Mouse (Mus musculus): ENCODE measurements around the gene Dus1l. TPM values are rescaled to one million over a fixed set of nuclear protein-coding genes. Genes with fewer than 3 reads are reported as not detected.

Dus1l gene
- polyA plus RNA-seq, 1 experiment from 2014 or later: 69.3 TPM

DNA sequence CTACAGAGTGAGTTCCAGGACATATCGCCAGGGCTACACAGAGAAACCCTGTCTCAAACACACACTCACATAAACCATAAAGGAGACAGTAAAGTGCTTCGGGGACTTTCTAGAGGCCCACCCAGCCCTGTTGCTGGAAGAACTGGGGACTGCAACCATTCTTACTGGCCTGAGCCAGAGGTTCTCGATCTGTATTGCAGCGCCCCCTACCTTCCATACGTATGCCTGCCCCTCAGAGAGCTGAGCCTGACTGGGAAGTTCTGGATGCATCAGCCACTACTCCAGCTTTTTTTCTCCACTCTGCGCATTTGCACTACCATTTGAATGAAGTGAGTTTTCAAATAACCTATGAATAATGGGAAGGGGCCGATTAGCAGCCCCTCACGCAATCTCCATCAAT is 46.8 kb downstream of the Dus1l start:
- no peak for ATAC-seq (ENCODE audit: insufficient read depth, low FRiP score)
- no peaks in the 10 kb centered on the region; the same call in none of the 2 replicates for H3K4me1 ChIP-seq (ENCODE audit: control insufficient read depth, insufficient read depth, low read length)
- no peak overlapping the region for H3K9ac ChIP-seq (ENCODE audit: low read length)
- 63% methylated on average over 8 of the region's 8 CpGs for WGBS
- no peak overlapping the region for H3K4me2 ChIP-seq (ENCODE audit: low read depth, low read length)
- no peaks in the 10 kb centered on the region for H3K9me3 ChIP-seq (replicated peaks; ENCODE audit: control insufficient read depth, low read length)
- H3K27me3 ChIP-seq (ENCODE audit: control insufficient read depth, insufficient read depth, low read length): no peaks in the 10 kb centered on the region
- no peak overlapping the region for H3K27ac ChIP-seq (ENCODE audit: low read length)
- no peaks in the 10 kb centered on the region for H3K36me3 ChIP-seq (ENCODE audit: control insufficient read depth, insufficient read depth, low read length)
- no peak overlapping the region for H3K4me3 ChIP-seq (replicated peaks; ENCODE audit: low read length)

DNA sequence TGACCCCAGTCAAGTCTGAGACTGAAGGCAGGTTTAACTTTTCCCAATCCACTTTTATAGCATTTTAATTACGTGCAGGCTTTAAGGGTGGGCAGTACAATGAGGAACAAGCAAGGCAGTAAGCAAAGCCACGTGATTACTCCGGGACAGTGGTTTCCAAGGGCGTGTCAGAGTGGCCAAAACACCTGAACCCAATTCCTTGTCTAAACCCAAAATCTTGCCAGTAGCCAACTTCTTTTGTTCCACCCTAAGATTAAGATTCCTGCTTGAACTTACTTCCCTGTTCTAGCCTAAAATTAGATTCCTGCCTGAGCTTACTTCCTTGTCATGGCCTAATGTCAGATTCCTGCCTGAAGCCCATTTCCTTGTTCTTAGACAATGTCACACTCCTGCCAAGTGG is 48.2 kb downstream of the Dus1l start:
- Histone ChIP-seq H3K36me3 (ENCODE audit: control insufficient read depth, insufficient read depth, low read length) (no peaks in the 10 kb centered on the region), H3K9me3 (replicated peaks; ENCODE audit: control insufficient read depth, low read length) (no peaks in the 10 kb centered on the region), H3K27ac (ENCODE audit: low read length) (peak overlapping the region; percentile 70), H3K27me3 (ENCODE audit: control insufficient read depth, insufficient read depth, low read length) (no peaks in the 10 kb centered on the region), H3K4me1 (ENCODE audit: control insufficient read depth, insufficient read depth, low read length) (no peaks in the 10 kb centered on the region; the same call in none of the 2 replicates), H3K9ac (ENCODE audit: low read length) (no peak overlapping the region), H3K4me3 (replicated peaks; ENCODE audit: low read length) (no peak overlapping the region), H3K4me2 (ENCODE audit: low read depth, low read length) (no peak overlapping the region)
- peak; percentile 47 for ATAC-seq (ENCODE audit: insufficient read depth, low FRiP score)
- 66% methylated on average over 4 of the region's 4 CpGs for WGBS

DNA sequence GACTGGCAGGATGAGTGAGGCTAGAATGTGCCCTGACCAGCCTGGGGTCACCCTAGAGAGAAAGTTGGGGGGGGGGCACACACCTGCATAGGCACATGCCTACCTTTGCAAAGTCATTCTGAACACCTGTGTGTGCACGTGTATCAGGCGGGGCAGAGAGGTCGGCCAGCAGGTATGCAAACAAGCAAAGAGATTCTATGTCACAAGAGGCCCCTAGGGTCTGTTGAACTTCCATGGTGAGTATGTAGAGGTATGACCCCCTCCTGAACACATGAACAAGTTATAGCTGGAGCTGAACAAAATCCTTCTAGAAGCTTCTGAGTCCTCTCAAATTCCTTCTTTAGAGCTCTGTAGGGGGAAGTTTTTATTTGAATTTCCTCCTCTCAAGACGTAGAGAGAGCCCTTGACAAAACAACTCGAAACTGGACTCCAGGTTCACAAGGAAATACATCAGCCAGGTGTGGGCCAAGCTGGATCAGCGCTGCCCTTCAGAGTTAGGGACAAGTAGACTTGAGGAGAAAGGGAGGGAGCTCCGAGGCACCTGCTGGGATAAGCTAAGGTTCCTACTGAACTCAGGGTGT is 52.0 kb downstream of the Dus1l start:
- Histone ChIP-seq H3K27ac (ENCODE audit: low read length) (peak overlapping the region; percentile 74), H3K4me2 (ENCODE audit: low read depth, low read length) (no peak overlapping the region), H3K9me3 (replicated peaks; ENCODE audit: control insufficient read depth, low read length) (no peaks in the 10 kb centered on the region), H3K36me3 (ENCODE audit: control insufficient read depth, insufficient read depth, low read length) (no peaks in the 10 kb centered on the region), H3K4me3 (replicated peaks; ENCODE audit: low read length) (no peak overlapping the region), H3K4me1 (ENCODE audit: control insufficient read depth, insufficient read depth, low read length) (no peaks in the 10 kb centered on the region; the same call in none of the 2 replicates), H3K9ac (ENCODE audit: low read length) (no peak overlapping the region), H3K27me3 (ENCODE audit: control insufficient read depth, insufficient read depth, low read length) (no peaks in the 10 kb centered on the region)
- ATAC-seq (ENCODE audit: insufficient read depth, low FRiP score): peak; percentile 25
- WGBS: 59% methylated on average over 7 of the region's 7 CpGs

DNA sequence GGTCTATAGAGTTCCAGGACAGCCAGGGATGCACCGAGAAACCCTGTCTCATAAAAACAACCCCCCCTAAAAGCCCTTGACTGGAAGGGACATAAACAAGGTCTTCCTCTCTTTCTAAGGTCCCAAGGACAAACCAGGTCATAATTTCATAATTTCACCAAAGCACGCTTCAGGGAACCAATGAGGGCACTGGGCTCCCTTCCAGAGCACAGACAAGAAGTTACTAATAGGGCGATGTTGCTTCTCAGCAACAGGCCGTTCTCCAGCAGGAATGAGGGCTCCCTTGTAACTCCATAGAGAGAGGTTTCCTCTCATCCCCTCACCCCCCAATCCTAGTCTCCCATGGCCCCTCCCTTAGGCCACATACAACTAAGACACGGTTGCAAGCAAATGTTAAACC is 55.2 kb downstream of the Dus1l start:
- H3K36me3 ChIP-seq (ENCODE audit: control insufficient read depth, insufficient read depth, low read length): no peaks in the 10 kb centered on the region
- 87% methylated on average over 5 of the region's 5 CpGs for WGBS
- no peak overlapping the region for H3K27ac ChIP-seq (ENCODE audit: low read length)
- no peak for ATAC-seq (ENCODE audit: insufficient read depth, low FRiP score)
- H3K4me2 ChIP-seq (ENCODE audit: low read depth, low read length): no peak overlapping the region
- H3K4me3 ChIP-seq (replicated peaks; ENCODE audit: low read length): no peak overlapping the region
- no peaks in the 10 kb centered on the region for H3K4me1 ChIP-seq (ENCODE audit: control insufficient read depth, insufficient read depth, low read length)
- no peaks in the 10 kb centered on the region for H3K27me3 ChIP-seq (ENCODE audit: control insufficient read depth, insufficient read depth, low read length)
- H3K9ac ChIP-seq (ENCODE audit: low read length): no peak overlapping the region
- no peaks in the 10 kb centered on the region for H3K9me3 ChIP-seq (replicated peaks; ENCODE audit: control insufficient read depth, low read length)

Other genes with a start within 250 kb of the Dus1l start
- gene Mcrip1, start 246.7 kb downstream of the Dus1l start, polyA plus RNA-seq (2015; fragmentation: Nextera tagmentation; extraction: Ambion mirVana): 152 and 171 TPM in 2 replicates
- 2.9 TPM in 1 of 2 replicates, not detected in the other for gene Ppp1r27, start 245.3 kb downstream of the Dus1l start, polyA plus RNA-seq (2015; fragmentation: Nextera tagmentation; extraction: Ambion mirVana)
- gene P4hb, start 223.2 kb downstream of the Dus1l start, polyA plus RNA-seq (2015; fragmentation: Nextera tagmentation; extraction: Ambion mirVana): 1,026 and 1,183 TPM in 2 replicates
- 543 and 584 TPM in 2 replicates for gene Arhgdia, start 214.8 kb downstream of the Dus1l start, polyA plus RNA-seq (2015; fragmentation: Nextera tagmentation; extraction: Ambion mirVana)
- gene Alyref, start 198.0 kb downstream of the Dus1l start, polyA plus RNA-seq (2015; fragmentation: Nextera tagmentation; extraction: Ambion mirVana): 37.0 and 55.5 TPM in 2 replicates
- 176 and 181 TPM in 2 replicates for gene Anapc11, start 198.0 kb downstream of the Dus1l start, polyA plus RNA-seq (2015; fragmentation: Nextera tagmentation; extraction: Ambion mirVana)
- gene Npb, start 187.9 kb downstream of the Dus1l start, polyA plus RNA-seq (2015; fragmentation: Nextera tagmentation; extraction: Ambion mirVana): 14.9 and 19.1 TPM in 2 replicates
- 185 and 197 TPM in 2 replicates for gene Pcyt2, start 178.5 kb downstream of the Dus1l start, polyA plus RNA-seq (2015; fragmentation: Nextera tagmentation; extraction: Ambion mirVana)
- gene Sirt7, start 171.2 kb downstream of the Dus1l start, polyA plus RNA-seq (2015; fragmentation: Nextera tagmentation; extraction: Ambion mirVana): 36.6 and 37.7 TPM in 2 replicates
- 19.5 and 22.1 TPM in 2 replicates for gene Mafg, start 162.8 kb downstream of the Dus1l start, polyA plus RNA-seq (2015; fragmentation: Nextera tagmentation; extraction: Ambion mirVana)
- gene Pycr1, start 152.6 kb downstream of the Dus1l start, polyA plus RNA-seq (2015; fragmentation: Nextera tagmentation; extraction: Ambion mirVana): 37.8 and 38.0 TPM in 2 replicates
- 1.4 TPM in 1 of 2 replicates, not detected in the other for gene Myadml2, start 148.2 kb downstream of the Dus1l start, polyA plus RNA-seq (2015; fragmentation: Nextera tagmentation; extraction: Ambion mirVana)
- gene Notum, start 135.2 kb downstream of the Dus1l start, polyA plus RNA-seq (2015; fragmentation: Nextera tagmentation; extraction: Ambion mirVana): 2.1 and 2.5 TPM in 2 replicates
- 102 and 104 TPM in 2 replicates for gene Aspscr1, start 123.4 kb downstream of the Dus1l start, polyA plus RNA-seq (2015; fragmentation: Nextera tagmentation; extraction: Ambion mirVana)
- 138 and 153 TPM in 2 replicates for gene Cenpx, start 82.7 kb downstream of the Dus1l start, polyA plus RNA-seq (2015; fragmentation: Nextera tagmentation; extraction: Ambion mirVana)
- 59.1 and 62.9 TPM in 2 replicates for gene Lrrc45, start 82.5 kb downstream of the Dus1l start, polyA plus RNA-seq (2015; fragmentation: Nextera tagmentation; extraction: Ambion mirVana)
- 34.6 and 35.3 TPM in 2 replicates for gene Rac3, start 74.9 kb downstream of the Dus1l start, polyA plus RNA-seq (2015; fragmentation: Nextera tagmentation; extraction: Ambion mirVana)
- gene Dcxr, start 69.1 kb downstream of the Dus1l start, polyA plus RNA-seq (2015; fragmentation: Nextera tagmentation; extraction: Ambion mirVana): 43.0 and 46.0 TPM in 2 replicates
- gene Cbr2, start 64.3 kb downstream of the Dus1l start, polyA plus RNA-seq (2015; fragmentation: Nextera tagmentation; extraction: Ambion mirVana): 112 and 150 TPM in 2 replicates
- 3.9 and 8.1 TPM in 2 replicates for gene Hmga1b, start 33.6 kb downstream of the Dus1l start, polyA plus RNA-seq (2015; fragmentation: Nextera tagmentation; extraction: Ambion mirVana)
- 41.1 and 43.8 TPM in 2 replicates for gene Rfng, start 12.2 kb downstream of the Dus1l start, polyA plus RNA-seq (2015; fragmentation: Nextera tagmentation; extraction: Ambion mirVana)
- 166 and 167 TPM in 2 replicates for gene Gps1, start 12.1 kb downstream of the Dus1l start, polyA plus RNA-seq (2015; fragmentation: Nextera tagmentation; extraction: Ambion mirVana)
- gene Fasn, start 28.1 kb upstream of the Dus1l start, polyA plus RNA-seq (2015; fragmentation: Nextera tagmentation; extraction: Ambion mirVana): 51.9 and 55.3 TPM in 2 replicates
- 5.2 and 5.3 TPM in 2 replicates for gene Ccdc57, start 136.5 kb upstream of the Dus1l start, polyA plus RNA-seq (2015; fragmentation: Nextera tagmentation; extraction: Ambion mirVana)
- 53.5 and 64.3 TPM in 2 replicates for gene Slc16a3, start 152.1 kb upstream of the Dus1l start, polyA plus RNA-seq (2015; fragmentation: Nextera tagmentation; extraction: Ambion mirVana)
- 104 and 114 TPM in 2 replicates for gene Csnk1d, start 194.9 kb upstream of the Dus1l start, polyA plus RNA-seq (2015; fragmentation: Nextera tagmentation; extraction: Ambion mirVana)
- gene Cd7, start 243.0 kb upstream of the Dus1l start, polyA plus RNA-seq (2015; fragmentation: Nextera tagmentation; extraction: Ambion mirVana): 2.2 and 2.3 TPM in 2 replicates